ENCODE assay signal across 8 mouse cellular contexts in genomic region chr7:127614511-127614890, GRCm38 (mm10). TPM values are rescaled to one million over a fixed set of nuclear protein-coding genes. Genes with fewer than 3 reads are reported as not detected.
DNase-seq lines count a peak whose midpoint lies in the region; ATAC-seq and TF ChIP-seq lines count a peak whose summit lies in the region.

No protein-coding gene starts in this region.

- H3K4me2 ChIP-seq in forebrain, embryonic 15.5 days (replicated peaks), result peak overlapping the region; percentile 94
- H3K4me2 ChIP-seq in hindbrain, postnatal 0 days (ENCODE audit: low read depth, low read length), result peak overlapping the region; percentile 73
- H3K4me2 ChIP-seq in liver, embryonic 13.5 days, result peak overlapping the region; percentile 91
- H3K4me2 ChIP-seq in neural tube, embryonic 12.5 days (replicated peaks), result peak overlapping the region; percentile 81

- no peaks in the 10 kb centered on the region for H3K27me3 ChIP-seq in forebrain, embryonic 15.5 days
- no peaks in the 10 kb centered on the region for H3K27me3 ChIP-seq in hindbrain, postnatal 0 days (ENCODE audit: insufficient read depth, low read length)
- H3K27me3 ChIP-seq in liver, embryonic 13.5 days, result 0 out of 2 replicates have a peak, but pooled peaks cover 6% of the 10 kb centered on the region
- no peaks in the 10 kb centered on the region for H3K27me3 ChIP-seq in neural tube, embryonic 12.5 days (replicated peaks)

- TF ChIP-seq CTCF in hindbrain, postnatal 0 days (IDR thresholded peaks at IDR 0.05; ENCODE audit: low read depth), result no peak

- H3K9ac ChIP-seq in forebrain, embryonic 15.5 days (replicated peaks), result peak overlapping the region; percentile 81
- peak overlapping the region; percentile 97 for H3K9ac ChIP-seq in hindbrain, postnatal 0 days (replicated peaks; ENCODE audit: low read length)
- H3K9ac ChIP-seq in liver, embryonic 13.5 days, result peak overlapping the region; percentile 87
- peak overlapping the region; percentile 99 for H3K9ac ChIP-seq in neural tube, embryonic 12.5 days

- peak; percentile 36 for ATAC-seq in forebrain, embryonic 15.5 days (replicated peaks)
- peak; percentile 30; the same call in 1 of the 2 replicates for ATAC-seq in hindbrain, postnatal 0 days
- peak; percentile 73 for ATAC-seq in liver, embryonic 13.5 days (ENCODE audit: low read depth)
- ATAC-seq in neural tube, embryonic 12.5 days (ENCODE audit: low FRiP score, low read depth), result 0 out of 2 replicates have a peak, but pooled peaks have one; percentile 11

- DNase-seq in layer of hippocampus, postnatal 10 days (ENCODE audit: low spot score in 2 of 2), result peak; percentile 41 to 52
- no peak for DNase-seq in layer of hippocampus, adult 9-11 months
- DNase-seq in adrenal gland, postnatal 10 days, result peak; percentile 84
- peak; percentile 33 for DNase-seq in hindbrain, postnatal 0 days (ENCODE audit: low spot score)
- DNase-seq in liver, embryonic 13.5 days, result peak; percentile 41
- DNase-seq in frontal cortex, adult 2 months (ENCODE audit: extremely low spot score in 1 of 2, low spot score in 1 of 2), result no peak

- peaks cover 31% of the 10 kb centered on the region for H3K36me3 ChIP-seq in forebrain, embryonic 15.5 days
- H3K36me3 ChIP-seq in hindbrain, postnatal 0 days (ENCODE audit: insufficient read depth, low read length), result peaks cover 29% of the 10 kb centered on the region
- H3K36me3 ChIP-seq in liver, embryonic 13.5 days, result peaks cover 34% of the 10 kb centered on the region
- H3K36me3 ChIP-seq in neural tube, embryonic 12.5 days, result peaks cover 33% of the 10 kb centered on the region

- H3K4me3 ChIP-seq in forebrain, embryonic 15.5 days, result peak overlapping the region; percentile 100
- H3K4me3 ChIP-seq in hindbrain, postnatal 0 days (ENCODE audit: low read length), result peak overlapping the region; percentile 100
- peak overlapping the region; percentile 78 for H3K4me3 ChIP-seq in liver, embryonic 13.5 days (replicated peaks)
- peak overlapping the region; percentile 91 for H3K4me3 ChIP-seq in neural tube, embryonic 12.5 days

- peaks cover 33% of the 10 kb centered on the region for H3K4me1 ChIP-seq in forebrain, embryonic 15.5 days
- peaks cover 12% of the 10 kb centered on the region for H3K4me1 ChIP-seq in hindbrain, postnatal 0 days (ENCODE audit: insufficient read depth, low read length)
- H3K4me1 ChIP-seq in liver, embryonic 13.5 days (replicated peaks), result peaks cover 22% of the 10 kb centered on the region
- peaks cover 24% of the 10 kb centered on the region for H3K4me1 ChIP-seq in neural tube, embryonic 12.5 days

- H3K27ac ChIP-seq in forebrain, embryonic 15.5 days (replicated peaks), result peak overlapping the region; percentile 89
- peak overlapping the region; percentile 90 for H3K27ac ChIP-seq in hindbrain, postnatal 0 days
- peak overlapping the region; percentile 60 for H3K27ac ChIP-seq in liver, embryonic 13.5 days
- H3K27ac ChIP-seq in neural tube, embryonic 12.5 days, result peak overlapping the region; percentile 75

- H3K9me3 ChIP-seq in forebrain, embryonic 15.5 days, result no peaks in the 10 kb centered on the region
- no peaks in the 10 kb centered on the region for H3K9me3 ChIP-seq in hindbrain, postnatal 0 days (ENCODE audit: low read length)
- H3K9me3 ChIP-seq in liver, embryonic 13.5 days (replicated peaks), result no peaks in the 10 kb centered on the region
- no peaks in the 10 kb centered on the region for H3K9me3 ChIP-seq in neural tube, embryonic 12.5 days

- WGBS in forebrain, embryonic 15.5 days, result under 1% methylated on average over 40 of the region's 44 CpGs
- 0% methylated on average over 27 of the region's 44 CpGs for WGBS in hindbrain, postnatal 0 days
- under 1% methylated on average over 33 of the region's 44 CpGs for WGBS in liver, embryonic 13.5 days (ENCODE audit: insufficient replicate concordance)
- 2% methylated on average over 19 of the region's 44 CpGs for WGBS in neural tube, embryonic 12.5 days

RNA-seq across cellular contexts. Expression of gene Zfp629, which starts 1.1 kb away (rescaled TPM):
- total RNA-seq in layer of hippocampus, postnatal 10 days (2021), result 10 to 100 TPM; 25.1 to 31.8 TPM
- total RNA-seq in adrenal gland, postnatal 10 days (2021), result 10 to 100 TPM; 18.2 to 30.4 TPM
- 18.7 and 18.9 TPM in 2 replicates for polyA plus RNA-seq in forebrain, embryonic 15.5 days (2015; fragmentation: Nextera tagmentation; extraction: Ambion mirVana)
- 36.2 and 40.0 TPM in 2 replicates for total RNA-seq in hindbrain, postnatal 0 days (2014; rRNA removed)
- 12.1 and 12.3 TPM in 2 replicates for polyA plus RNA-seq in hindbrain, postnatal 0 days (2015; fragmentation: Nextera tagmentation; extraction: Ambion mirVana)
- polyA plus RNA-seq in liver, embryonic 13.5 days (2015; fragmentation: Nextera tagmentation; extraction: Ambion mirVana), result 1.6 and 1.8 TPM in 2 replicates
- polyA plus RNA-seq in neural tube, embryonic 12.5 days (2016; fragmentation: Nextera tagmentation; extraction: Ambion mirVana), result 31.8 and 35.3 TPM in 2 replicates
- polyA plus RNA-seq in frontal cortex, adult 2 months (2012; rRNA removed), result 21.7 and 22.7 TPM in 2 replicates

RNA-seq across cellular contexts. Expression of gene Rnf40, which starts 25.9 kb away (rescaled TPM):
- total RNA-seq in layer of hippocampus, postnatal 10 days (2021), result 10 to 100 TPM; 70.6 to 71.3 TPM
- total RNA-seq in adrenal gland, postnatal 10 days (2021), result 10 to 100 TPM; 51.5 to 59.7 TPM
- polyA plus RNA-seq in forebrain, embryonic 15.5 days (2015; fragmentation: Nextera tagmentation; extraction: Ambion mirVana), result 51.1 and 52.4 TPM in 2 replicates
- total RNA-seq in hindbrain, postnatal 0 days (2014; rRNA removed), result 33.6 and 34.6 TPM in 2 replicates
- 35.6 and 36.2 TPM in 2 replicates for polyA plus RNA-seq in hindbrain, postnatal 0 days (2015; fragmentation: Nextera tagmentation; extraction: Ambion mirVana)
- polyA plus RNA-seq in liver, embryonic 13.5 days (2015; fragmentation: Nextera tagmentation; extraction: Ambion mirVana), result 18.8 and 25.3 TPM in 2 replicates
- 54.1 and 61.2 TPM in 2 replicates for polyA plus RNA-seq in neural tube, embryonic 12.5 days (2016; fragmentation: Nextera tagmentation; extraction: Ambion mirVana)
- polyA plus RNA-seq in frontal cortex, adult 2 months (2012; rRNA removed), result 49.4 and 54.0 TPM in 2 replicates

RNA-seq across cellular contexts. Expression of gene Ccdc189, which starts 26.1 kb away (rescaled TPM):
- total RNA-seq in layer of hippocampus, postnatal 10 days (2021), result 10 to 100 TPM; 10.5 to 11.2 TPM
- total RNA-seq in adrenal gland, postnatal 10 days (2021), result 1 to 10 TPM; 8.0 to 9.2 TPM
- polyA plus RNA-seq in forebrain, embryonic 15.5 days (2015; fragmentation: Nextera tagmentation; extraction: Ambion mirVana), result 11.8 TPM in 2 replicates
- total RNA-seq in hindbrain, postnatal 0 days (2014; rRNA removed), result 9.0 and 10.9 TPM in 2 replicates
- polyA plus RNA-seq in hindbrain, postnatal 0 days (2015; fragmentation: Nextera tagmentation; extraction: Ambion mirVana), result 9.2 and 11.2 TPM in 2 replicates
- polyA plus RNA-seq in liver, embryonic 13.5 days (2015; fragmentation: Nextera tagmentation; extraction: Ambion mirVana), result 7.3 TPM in 2 replicates
- 14.0 and 14.1 TPM in 2 replicates for polyA plus RNA-seq in neural tube, embryonic 12.5 days (2016; fragmentation: Nextera tagmentation; extraction: Ambion mirVana)
- polyA plus RNA-seq in frontal cortex, adult 2 months (2012; rRNA removed), result 21.0 and 21.5 TPM in 2 replicates

RNA-seq across cellular contexts. Expression of gene Phkg2, which starts 41.4 kb away (rescaled TPM):
- 10 to 100 TPM; 69.4 to 76.3 TPM for total RNA-seq in layer of hippocampus, postnatal 10 days (2021)
- 10 to 100 TPM; 33.0 to 37.9 TPM for total RNA-seq in adrenal gland, postnatal 10 days (2021)
- 59.7 and 62.3 TPM in 2 replicates for polyA plus RNA-seq in forebrain, embryonic 15.5 days (2015; fragmentation: Nextera tagmentation; extraction: Ambion mirVana)
- total RNA-seq in hindbrain, postnatal 0 days (2014; rRNA removed), result 63.1 and 71.4 TPM in 2 replicates
- polyA plus RNA-seq in hindbrain, postnatal 0 days (2015; fragmentation: Nextera tagmentation; extraction: Ambion mirVana), result 58.2 and 65.0 TPM in 2 replicates
- 19.3 and 20.2 TPM in 2 replicates for polyA plus RNA-seq in liver, embryonic 13.5 days (2015; fragmentation: Nextera tagmentation; extraction: Ambion mirVana)
- polyA plus RNA-seq in neural tube, embryonic 12.5 days (2016; fragmentation: Nextera tagmentation; extraction: Ambion mirVana), result 49.2 and 54.8 TPM in 2 replicates
- 145 and 146 TPM in 2 replicates for polyA plus RNA-seq in frontal cortex, adult 2 months (2012; rRNA removed)

RNA-seq across cellular contexts. Expression of gene Tmem265, which starts 53.3 kb away (rescaled TPM):
- total RNA-seq in layer of hippocampus, postnatal 10 days (2021), result 1 to 10 TPM in 1 of 2 experiments, under 1 TPM in 1; 0.80 to 2.4 TPM
- not detected for total RNA-seq in adrenal gland, postnatal 10 days (2021)
- 3.7 and 5.3 TPM in 2 replicates for polyA plus RNA-seq in forebrain, embryonic 15.5 days (2015; fragmentation: Nextera tagmentation; extraction: Ambion mirVana)
- 5.7 and 20.5 TPM in 2 replicates for total RNA-seq in hindbrain, postnatal 0 days (2014; rRNA removed)
- polyA plus RNA-seq in hindbrain, postnatal 0 days (2015; fragmentation: Nextera tagmentation; extraction: Ambion mirVana), result 7.1 and 9.2 TPM in 2 replicates
- 3.3 and 4.0 TPM in 2 replicates for polyA plus RNA-seq in liver, embryonic 13.5 days (2015; fragmentation: Nextera tagmentation; extraction: Ambion mirVana)
- polyA plus RNA-seq in neural tube, embryonic 12.5 days (2016; fragmentation: Nextera tagmentation; extraction: Ambion mirVana), result 4.1 and 6.1 TPM in 2 replicates
- not detected in 2 replicates for polyA plus RNA-seq in frontal cortex, adult 2 months (2012; rRNA removed)

Comparison
In these comparisons a context has a peak if more than half of its experiments do, and no peak if none do; other contexts are left out.
1. DNase-seq: peak in layer of hippocampus, postnatal 10 days (2 of 2), adrenal gland, postnatal 10 days (single experiment), hindbrain, postnatal 0 days (single experiment) and liver, embryonic 13.5 days (single experiment); none in layer of hippocampus, adult 9-11 months (single experiment) and frontal cortex, adult 2 months (0 of 2).
2. ATAC-seq: peak in every context shown above with its lines; median percentile 73 in liver, embryonic 13.5 days; 36 in forebrain, embryonic 15.5 days; 30 in hindbrain, postnatal 0 days; 11 in neural tube, embryonic 12.5 days.
3. Peak in every context shown above with its lines, with median percentiles within 50 percentile points of each other: H3K27ac ChIP-seq, H3K4me2 ChIP-seq, H3K4me3 ChIP-seq and H3K9ac ChIP-seq.